Mouse (Mus musculus): ENCODE data around the gene Stt3b. TPM values are rescaled to one million over a fixed set of nuclear protein-coding genes. Genes with fewer than 3 reads are reported as not detected.

The Stt3b gene
- polyA plus RNA-seq, 1 experiment from 2014 or later = 93.5 TPM

DNA sequence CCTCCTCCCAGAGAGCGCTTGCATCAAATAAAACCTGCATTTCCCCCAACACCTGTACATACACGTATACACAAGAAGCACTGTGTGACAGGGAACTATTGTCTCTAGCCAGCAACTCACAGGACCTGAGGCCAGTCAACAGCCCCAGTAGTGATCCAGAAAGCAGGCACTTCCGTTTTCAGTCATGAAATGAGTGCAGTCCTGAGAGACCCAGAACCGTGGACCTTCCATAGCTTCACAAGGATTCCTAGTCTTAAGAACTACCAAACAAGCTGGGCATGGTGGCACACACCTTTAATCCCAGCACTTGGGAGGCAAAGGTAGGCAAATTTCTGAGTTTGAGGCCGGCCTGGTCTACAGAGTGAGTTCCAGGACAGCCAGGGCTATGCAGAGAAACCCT, 3.6 kb upstream of the Stt3b start:
- Histone ChIP-seq H3K9me3 (replicated peaks) (no peaks in the 10 kb centered on the region), H3K4me1 (peaks cover 3% of the 10 kb centered on the region), H3K27ac (replicated peaks) (no peak overlapping the region), H3K4me3 (replicated peaks) (no peak overlapping the region), H3K4me2 (no peak overlapping the region), H3K27me3 (replicated peaks) (no peaks in the 10 kb centered on the region), H3K36me3 (no peaks in the 10 kb centered on the region), H3K9ac (replicated peaks) (no peak overlapping the region)
- WGBS = 92% methylated on average over 5 of the region's 5 CpGs
- ATAC-seq (ENCODE audit: low FRiP score) = no peak

DNA sequence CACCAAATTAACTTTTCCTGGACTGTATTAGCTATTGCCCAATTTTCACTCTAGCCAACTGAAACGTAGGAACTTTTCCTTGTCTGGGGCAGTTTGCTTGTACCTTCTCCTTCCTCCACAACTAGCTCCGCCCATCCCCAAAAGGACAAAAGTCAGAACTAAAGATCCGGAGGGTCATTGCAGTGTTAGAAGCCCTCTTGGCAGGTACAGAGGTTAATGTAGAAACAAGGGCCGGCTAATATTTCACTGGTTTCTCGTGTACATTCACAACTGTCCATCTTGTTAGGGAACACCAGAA, 951 bp upstream of the Stt3b start:
- no peaks in the 10 kb centered on the region for H3K9me3 ChIP-seq (replicated peaks)
- peak overlapping the region; percentile 99 for H3K4me3 ChIP-seq (replicated peaks)
- WGBS = 4% methylated on average over 5 of the region's 5 CpGs
- H3K27me3 ChIP-seq (replicated peaks) = no peaks in the 10 kb centered on the region
- no peak for ATAC-seq (ENCODE audit: low FRiP score)
- H3K27ac ChIP-seq (replicated peaks) = peak overlapping the region; percentile 100
- peaks cover 22% of the 10 kb centered on the region for H3K4me1 ChIP-seq
- peak overlapping the region; percentile 69 for H3K9ac ChIP-seq (replicated peaks)
- H3K36me3 ChIP-seq = no peaks in the 10 kb centered on the region
- H3K4me2 ChIP-seq = peak overlapping the region; percentile 60

DNA sequence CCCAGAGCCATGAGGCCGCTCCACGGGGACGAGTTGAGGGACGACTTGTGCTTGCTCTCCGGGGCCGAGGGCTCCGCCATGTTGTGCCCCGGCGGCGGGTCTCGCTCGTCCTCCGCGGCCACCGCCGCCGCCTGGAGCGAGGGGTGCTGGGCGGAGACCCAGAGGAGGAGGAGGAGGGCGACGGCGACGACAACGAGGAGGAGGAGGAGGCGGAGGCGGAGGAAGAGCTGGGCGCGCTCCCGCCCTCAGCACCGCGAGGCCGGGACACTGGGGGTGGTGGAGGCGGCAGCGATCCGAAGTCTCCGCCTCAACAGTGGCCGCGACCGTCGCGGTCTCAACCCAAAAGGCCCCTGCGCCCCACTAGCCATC, 260 bp downstream of the Stt3b start:
- peak overlapping the region; percentile 88 for H3K9ac ChIP-seq (replicated peaks)
- no peaks in the 10 kb centered on the region for H3K36me3 ChIP-seq
- H3K27ac ChIP-seq (replicated peaks) = peak overlapping the region; percentile 100
- peaks cover 31% of the 10 kb centered on the region for H3K4me1 ChIP-seq
- no peaks in the 10 kb centered on the region for H3K27me3 ChIP-seq (replicated peaks)
- H3K4me3 ChIP-seq (replicated peaks) = peak overlapping the region; percentile 99
- no peaks in the 10 kb centered on the region for H3K9me3 ChIP-seq (replicated peaks)
- under 1% methylated on average over 37 of the region's 42 CpGs for WGBS
- peak overlapping the region; percentile 60 for H3K4me2 ChIP-seq
- ATAC-seq (ENCODE audit: low FRiP score) = peak; percentile 83

GRCm38 (mm10) chr9:115309381-115309971, 745 bp downstream of the Stt3b start:
- H3K36me3 ChIP-seq = no peaks in the 10 kb centered on the region
- peak overlapping the region; percentile 60 for H3K4me2 ChIP-seq
- H3K27ac ChIP-seq (replicated peaks) = peak overlapping the region; percentile 100
- ATAC-seq (ENCODE audit: low FRiP score) = peak; percentile 6; the same call in 1 of the 2 replicates
- peak overlapping the region; percentile 99 for H3K4me3 ChIP-seq (replicated peaks)
- WGBS = under 1% methylated on average over 57 of the region's 65 CpGs
- H3K4me1 ChIP-seq = peaks cover 35% of the 10 kb centered on the region
- H3K27me3 ChIP-seq (replicated peaks) = no peaks in the 10 kb centered on the region
- no peaks in the 10 kb centered on the region for H3K9me3 ChIP-seq (replicated peaks)
- peak overlapping the region; percentile 88 for H3K9ac ChIP-seq (replicated peaks)

GRCm38 (mm10) chr9:115308941-115309380, 1.3 kb downstream of the Stt3b start:
- no peaks in the 10 kb centered on the region for H3K36me3 ChIP-seq
- peak overlapping the region; percentile 100 for H3K27ac ChIP-seq (replicated peaks)
- WGBS = under 1% methylated on average over 18 of the region's 18 CpGs
- H3K9me3 ChIP-seq (replicated peaks) = no peaks in the 10 kb centered on the region
- peaks cover 37% of the 10 kb centered on the region for H3K4me1 ChIP-seq
- H3K4me3 ChIP-seq (replicated peaks) = peak overlapping the region; percentile 99
- H3K27me3 ChIP-seq (replicated peaks) = no peaks in the 10 kb centered on the region
- peak overlapping the region; percentile 60 for H3K4me2 ChIP-seq
- H3K9ac ChIP-seq (replicated peaks) = peak overlapping the region; percentile 88
- no peak for ATAC-seq (ENCODE audit: low FRiP score)

DNA sequence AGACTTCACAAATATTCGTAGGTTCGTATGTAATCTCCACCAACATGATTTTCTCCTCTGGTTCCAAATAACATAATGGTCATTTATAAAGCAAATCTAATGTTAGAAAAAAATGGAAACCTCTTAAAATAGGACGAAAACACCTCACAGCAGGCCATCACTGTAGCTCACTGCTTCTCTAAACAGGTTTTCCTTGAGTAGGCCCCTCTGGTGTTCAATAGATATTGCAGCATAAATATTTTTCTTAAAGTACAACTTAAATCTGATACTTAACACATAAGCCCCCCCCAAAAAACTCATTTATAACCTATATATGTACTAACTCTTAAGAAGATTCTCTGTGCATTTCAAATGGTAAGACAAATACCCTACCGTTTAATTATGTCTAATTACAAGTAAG, 1.8 kb downstream of the Stt3b start:
- Histone ChIP-seq H3K27me3 (replicated peaks) (no peaks in the 10 kb centered on the region), H3K27ac (replicated peaks) (no peak overlapping the region), H3K9ac (replicated peaks) (peak overlapping the region; percentile 88; the same call in 1 of the 2 replicates), H3K4me3 (replicated peaks) (peak overlapping the region; percentile 99), H3K36me3 (no peaks in the 10 kb centered on the region), H3K4me2 (peak overlapping the region; percentile 60), H3K4me1 (peaks cover 39% of the 10 kb centered on the region), H3K9me3 (replicated peaks) (no peaks in the 10 kb centered on the region)
- WGBS = 13% methylated on average over 4 of the region's 4 CpGs
- ATAC-seq (ENCODE audit: low FRiP score) = no peak

DNA sequence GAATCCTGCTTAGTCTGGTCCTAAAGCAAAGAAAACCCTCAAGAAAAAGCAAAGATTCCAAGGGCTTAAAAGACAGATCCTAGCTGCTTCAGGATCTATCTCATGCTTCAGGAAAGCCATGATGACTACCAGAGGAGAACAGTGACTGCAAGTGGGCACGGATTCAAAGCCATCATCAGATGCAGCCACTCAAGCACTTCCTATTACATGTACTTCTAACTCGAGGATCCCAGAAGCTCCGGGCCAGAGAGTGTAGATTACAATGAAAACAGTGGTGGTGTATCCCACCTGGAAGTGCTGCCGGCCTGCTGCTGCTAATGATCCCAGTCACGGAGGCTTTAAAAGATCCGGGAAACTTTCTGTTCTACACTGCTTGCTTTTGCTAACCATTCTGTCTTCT, 4.0 kb downstream of the Stt3b start:
- Histone ChIP-seq H3K4me1 (peaks cover 55% of the 10 kb centered on the region), H3K27ac (replicated peaks) (no peak overlapping the region), H3K9ac (replicated peaks) (no peak overlapping the region), H3K27me3 (replicated peaks) (no peaks in the 10 kb centered on the region), H3K9me3 (replicated peaks) (no peaks in the 10 kb centered on the region), H3K36me3 (no peaks in the 10 kb centered on the region), H3K4me3 (replicated peaks) (peak overlapping the region; percentile 99; the same call in 1 of the 2 replicates), H3K4me2 (peak overlapping the region; percentile 60)
- ATAC-seq (ENCODE audit: low FRiP score) = no peak
- 28% methylated on average over 6 of the region's 6 CpGs for WGBS

DNA sequence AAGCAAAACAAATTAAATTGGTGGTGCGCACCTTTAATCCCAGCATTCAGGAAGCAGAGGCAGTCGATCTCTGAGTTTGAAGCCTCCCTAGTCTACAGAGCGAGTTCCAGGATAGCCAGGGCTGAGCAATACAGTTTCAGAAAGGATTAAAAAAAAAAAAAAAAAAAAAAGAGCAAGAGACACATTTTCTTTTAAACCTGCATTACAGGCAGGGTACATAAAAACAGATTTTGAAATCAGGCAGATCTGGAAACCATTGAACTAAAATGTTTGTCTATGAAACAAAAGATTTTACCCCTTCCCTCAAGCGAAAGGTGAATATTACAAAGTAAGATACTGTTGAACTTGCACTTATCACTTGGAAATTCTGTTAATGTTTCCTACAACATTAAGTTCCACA, 6.1 kb downstream of the Stt3b start:
- no peak for ATAC-seq (ENCODE audit: low FRiP score)
- Histone ChIP-seq H3K27ac (replicated peaks) (no peak overlapping the region), H3K27me3 (replicated peaks) (no peaks in the 10 kb centered on the region), H3K36me3 (no peaks in the 10 kb centered on the region), H3K9ac (replicated peaks) (no peak overlapping the region), H3K4me2 (no peak overlapping the region), H3K9me3 (replicated peaks) (no peaks in the 10 kb centered on the region), H3K4me3 (replicated peaks) (no peak overlapping the region), H3K4me1 (peaks cover 58% of the 10 kb centered on the region)
- WGBS = 81% methylated on average over 4 of the region's 4 CpGs

- H3K4me2 ChIP-seq = no peak overlapping the region
- peaks cover 49% of the 10 kb centered on the region for H3K4me1 ChIP-seq
- H3K27me3 ChIP-seq (replicated peaks) = no peaks in the 10 kb centered on the region
- 91% methylated on average over 7 of the region's 7 CpGs for WGBS
- H3K36me3 ChIP-seq = no peaks in the 10 kb centered on the region
- H3K27ac ChIP-seq (replicated peaks) = no peak overlapping the region
- H3K9ac ChIP-seq (replicated peaks) = no peak overlapping the region
- H3K4me3 ChIP-seq (replicated peaks) = no peak overlapping the region
- H3K9me3 ChIP-seq (replicated peaks) = no peaks in the 10 kb centered on the region
- ATAC-seq (ENCODE audit: low FRiP score) = no peak
Observed at GRCm38 (mm10) chr9:115301593-115301992, 8.6 kb downstream of the Stt3b start.

DNA sequence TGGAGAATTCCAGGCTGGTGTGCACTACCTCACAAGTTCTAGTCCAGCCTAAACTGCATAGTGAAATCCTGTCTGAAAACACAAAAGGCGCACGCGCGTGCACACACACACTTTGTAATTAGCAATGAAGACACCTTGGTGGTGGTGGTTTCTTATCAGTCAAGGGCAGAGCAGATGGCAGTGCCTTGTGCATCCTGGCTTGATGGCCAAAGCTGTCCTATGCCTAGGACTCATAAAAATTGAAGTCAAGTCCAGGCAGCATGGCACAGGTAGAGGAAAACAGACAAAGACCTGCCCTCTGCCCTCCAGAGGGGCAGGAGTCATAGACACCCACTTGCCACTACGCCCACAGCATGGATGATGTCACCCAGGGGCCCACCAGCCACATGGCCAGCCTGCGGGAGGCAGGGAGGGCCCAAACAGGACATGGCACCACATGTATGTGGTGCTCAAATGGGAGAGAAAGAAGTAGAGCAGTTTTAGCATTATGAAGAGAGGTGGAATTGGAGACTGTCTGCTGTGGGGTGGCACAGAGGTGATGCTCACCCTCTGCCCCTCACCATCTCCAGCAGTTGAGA, 9.1 kb downstream of the Stt3b start:
- no peaks in the 10 kb centered on the region for H3K36me3 ChIP-seq
- no peak overlapping the region for H3K4me3 ChIP-seq (replicated peaks)
- H3K4me2 ChIP-seq = no peak overlapping the region
- no peak overlapping the region for H3K27ac ChIP-seq (replicated peaks)
- H3K9me3 ChIP-seq (replicated peaks) = no peaks in the 10 kb centered on the region
- 88% methylated on average over 6 of the region's 6 CpGs for WGBS
- ATAC-seq (ENCODE audit: low FRiP score) = no peak
- H3K9ac ChIP-seq (replicated peaks) = no peak overlapping the region
- peaks cover 49% of the 10 kb centered on the region for H3K4me1 ChIP-seq
- no peaks in the 10 kb centered on the region for H3K27me3 ChIP-seq (replicated peaks)

DNA sequence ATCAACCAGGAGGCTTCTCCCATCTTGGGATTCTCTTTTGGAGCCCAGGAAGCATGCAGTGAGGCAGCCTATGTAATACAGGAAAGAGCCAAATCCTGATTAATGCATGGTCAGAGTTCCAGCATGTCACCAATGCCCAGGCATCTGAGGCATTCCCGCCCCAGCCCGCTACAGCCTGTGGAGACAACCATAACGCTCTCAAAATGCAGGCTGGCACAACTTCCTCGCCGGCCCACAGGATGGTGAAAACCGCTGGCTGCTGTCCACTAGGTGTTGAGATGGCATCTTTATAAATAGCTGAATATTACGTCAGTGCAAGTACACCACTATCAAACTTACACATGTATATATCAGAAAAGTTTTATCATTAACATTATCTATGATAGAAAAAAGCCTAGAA, 13.5 kb downstream of the Stt3b start:
- Histone ChIP-seq H3K27me3 (replicated peaks) (no peaks in the 10 kb centered on the region), H3K4me2 (no peak overlapping the region), H3K9me3 (replicated peaks) (no peaks in the 10 kb centered on the region), H3K27ac (replicated peaks) (no peak overlapping the region), H3K36me3 (no peaks in the 10 kb centered on the region), H3K4me1 (peaks cover 43% of the 10 kb centered on the region), H3K4me3 (replicated peaks) (no peak overlapping the region), H3K9ac (replicated peaks) (no peak overlapping the region)
- no peak for ATAC-seq (ENCODE audit: low FRiP score)
- 71% methylated on average over 7 of the region's 7 CpGs for WGBS

DNA sequence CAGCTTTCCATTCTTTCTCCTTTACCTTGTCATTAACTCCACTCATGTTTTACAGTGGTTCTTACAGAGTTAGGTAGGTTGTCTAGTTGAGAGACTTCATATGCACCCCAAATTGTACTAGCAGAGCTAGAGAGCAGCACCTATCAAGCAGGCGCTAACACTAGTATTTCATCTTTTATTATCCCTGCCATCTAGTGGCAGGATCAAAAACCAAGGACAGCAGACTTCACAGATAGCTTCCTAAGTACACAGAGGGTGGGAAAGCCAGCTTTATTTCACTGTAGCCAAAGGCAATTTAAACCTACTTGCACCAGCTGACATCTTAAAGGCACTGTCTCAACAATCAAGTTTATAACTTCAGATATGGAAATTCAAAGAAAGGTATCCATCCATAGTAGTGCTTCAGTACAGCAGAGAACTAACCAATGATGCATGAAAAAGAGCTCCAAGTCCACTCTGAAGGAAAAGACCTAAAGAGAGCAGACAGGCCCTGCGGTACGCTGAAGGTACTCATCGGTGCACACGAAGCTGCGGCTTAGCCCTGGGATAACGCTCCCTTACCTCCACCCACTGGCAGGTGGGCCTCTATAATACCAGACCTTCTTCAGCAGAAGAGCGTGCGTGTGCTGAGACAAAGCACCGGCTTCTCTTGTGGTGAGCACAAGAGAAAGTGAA, 16.2 kb downstream of the Stt3b start:
- Histone ChIP-seq H3K9me3 (replicated peaks) (no peaks in the 10 kb centered on the region), H3K27me3 (replicated peaks) (no peaks in the 10 kb centered on the region), H3K36me3 (no peaks in the 10 kb centered on the region), H3K4me1 (peaks cover 39% of the 10 kb centered on the region), H3K4me2 (no peak overlapping the region), H3K27ac (replicated peaks) (no peak overlapping the region; the same call in 1 of the 2 replicates), H3K9ac (replicated peaks) (no peak overlapping the region), H3K4me3 (replicated peaks) (no peak overlapping the region)
- WGBS = 57% methylated on average over 10 of the region's 10 CpGs
- ATAC-seq (ENCODE audit: low FRiP score) = no peak
